27 mouse cellular contexts compared by ENCODE assay signal in the genomic region with DNA sequence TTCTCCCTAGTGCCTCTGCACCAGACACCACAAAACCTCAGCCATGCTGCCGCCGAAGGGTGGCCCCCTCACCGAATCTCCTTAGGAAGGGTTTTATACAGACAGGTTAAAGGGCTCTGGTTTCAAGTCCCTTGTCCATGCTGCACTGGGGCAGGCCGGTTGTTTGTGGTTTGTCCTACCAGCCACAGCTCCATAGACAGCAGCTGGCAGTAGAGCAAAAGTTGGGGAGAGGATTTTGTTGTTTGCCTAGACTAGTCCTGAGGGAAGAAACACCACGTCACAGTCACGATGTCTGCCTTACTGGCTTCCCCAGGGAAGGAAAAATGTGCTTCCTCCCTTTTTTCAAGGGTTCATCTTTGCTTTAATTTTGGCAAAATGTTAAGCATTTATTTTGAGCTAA. TPM values are rescaled to one million over a fixed set of nuclear protein-coding genes. Genes with fewer than 3 reads are reported as not detected.
DNase-seq lines count a peak whose midpoint lies in the region; ATAC-seq and TF ChIP-seq lines count a peak whose summit lies in the region.
"Had no signal": no experiment of that assay in that cellular context is flagged by ENCODE, and none has a peak within 500 bp of the region (broad histone marks: within the 10 kb centered on the region; RNA-seq: fewer than 3 reads in every experiment).

No protein-coding gene starts in this region.

- no peak for TF ChIP-seq CTCF in spleen, adult 2 months (IDR thresholded peaks at IDR 0.05; ENCODE audit: extremely low read depth, insufficient read depth, insufficient read length, insufficient replicate concordance)
- TF ChIP-seq CTCF in CH12.LX (conservative IDR thresholded peaks at IDR 0.05 in 1 of 2, IDR thresholded peaks at IDR 0.05 in 1 of 2; ENCODE audit: low read depth in 2 of 2, low read length in 2 of 2): no peak
- no peak for TF ChIP-seq CTCF in bone marrow macrophage, adult 2 months (IDR thresholded peaks at IDR 0.05; ENCODE audit: low read depth, low read length)

- TF ChIP-seq POLR2A in spleen, adult 2 months (IDR thresholded peaks at IDR 0.05; ENCODE audit: low read depth, low read length): no peak
- TF ChIP-seq POLR2A in CH12.LX (IDR thresholded peaks at IDR 0.05; ENCODE audit: low read depth, low read length): no peak
- TF ChIP-seq POLR2A in bone marrow macrophage, adult 2 months (IDR thresholded peaks at IDR 0.05; ENCODE audit: borderline replicate concordance, low read depth, low read length): no peak

- no peak for ATAC-seq in erythroid progenitor cell, adult 5-6 weeks (replicated peaks; ENCODE audit: low FRiP score, poor library complexity, severe bottlenecking)
- ATAC-seq: activated CD4-positive, CD25-positive, alpha-beta regulatory T cell, adult 4 months; CD4-positive, CD25-positive, alpha-beta regulatory T cell, adult 4 months; forebrain, embryonic 13.5 days; forebrain, embryonic 15.5 days; forebrain, postnatal 0 days; Patski had no signal

- TF ChIP-seq RAD21 in CH12.LX (IDR thresholded peaks at IDR 0.05; ENCODE audit: low read depth, low read length): no peak

- DNase-seq in spleen, adult 2 months (ENCODE audit: low read depth in 1 of 2, low spot score in 2 of 2): no peak
- no peak for DNase-seq in spleen, postnatal 10 days (ENCODE audit: low spot score in 2 of 2)
- no peak for DNase-seq in CH12.LX (ENCODE audit: extremely low read depth)
- no peak for DNase-seq in cerebellum, postnatal 10 days
- DNase-seq in urinary bladder, adult 2 months (ENCODE audit: low spot score): no peak
- DNase-seq: adrenal gland, adult 2 months; adrenal gland, postnatal 10 days; adrenal gland, postnatal 25 days; B cell, adult 2 months; cerebellum, adult 11-12 months; cerebellum, adult 2 months; cerebellum, adult 9-10 months; cerebellum, postnatal 14 days; cerebellum, postnatal 36 days; embryo, embryonic 11 days; forebrain, postnatal 0 days had no signal

- H3K9ac ChIP-seq in CH12.LX (ENCODE audit: insufficient read depth, low read depth): no peak overlapping the region
- H3K9ac ChIP-seq: embryonic facial prominence, embryonic 13.5 days; embryonic facial prominence, embryonic 15.5 days; forebrain, embryonic 13.5 days; forebrain, embryonic 15.5 days; forebrain, postnatal 0 days had no signal

- in situ Hi-C loops in CH12.LX (cut with MboI; ENCODE audit: low pct_ligation_motif_present, low pct_unique_long_range_greater_than_20kb, low sequenced_read_pairs): no loop called here

- H3K27ac ChIP-seq in spleen, adult 2 months (ENCODE audit: insufficient read depth, low read length): peak overlapping the region; percentile 60; the same call in 1 of the 2 replicates
- peak overlapping the region; percentile 58; the same call in 1 of the 2 replicates for H3K27ac ChIP-seq in CH12.LX (ENCODE audit: insufficient read depth, low read depth)
- peak overlapping the region; percentile 97 for H3K27ac ChIP-seq in bone marrow macrophage, adult 2 months (ENCODE audit: insufficient read depth, low read depth, low read length)
- H3K27ac ChIP-seq in macrophage: peak overlapping the region; percentile 91
- H3K27ac ChIP-seq: embryonic facial prominence, embryonic 13.5 days; embryonic facial prominence, embryonic 15.5 days; forebrain, embryonic 13.5 days; forebrain, embryonic 15.5 days had no signal

- H3K36me3 ChIP-seq in spleen, adult 2 months (ENCODE audit: control insufficient read depth, insufficient read depth, low read length): peaks cover 44% of the 10 kb centered on the region
- H3K36me3 ChIP-seq in CH12.LX (replicated peaks in 1 of 2; ENCODE audit: control insufficient read depth in 1 of 2, insufficient read depth in 1 of 2, low read length in 1 of 2) (peaks cover 58 to 83% of the 10 kb centered on the region in 2 experiments), macrophage (ENCODE audit: inconsistent target) (peaks cover 42% of the 10 kb centered on the region)

- no peak overlapping the region for H3K4me3 ChIP-seq in spleen, adult 2 months (ENCODE audit: extremely low read depth, insufficient read depth, insufficient read length)
- H3K4me3 ChIP-seq in CH12.LX (replicated peaks in 1 of 3; ENCODE audit: low read depth in 2 of 3, low read length in 2 of 3, poor library complexity in 1 of 3): no peak overlapping the region
- no peak overlapping the region for H3K4me3 ChIP-seq in bone marrow macrophage, adult 2 months (ENCODE audit: insufficient read depth, low read length)
- H3K4me3 ChIP-seq in macrophage (ENCODE audit: inconsistent target): no peak overlapping the region
- H3K4me3 ChIP-seq: embryonic facial prominence, embryonic 13.5 days; embryonic facial prominence, embryonic 15.5 days; erythroblast, embryonic 14.5 days; forebrain, embryonic 13.5 days; forebrain, embryonic 15.5 days had no signal

- dilution Hi-C loops in CH12.LX (cut with MboI; ENCODE audit: extremely low pct_ligation_motif_present, extremely low pct_unique_long_range_greater_than_20kb, low sequenced_read_pairs): no loop called here

- no peak for TF ChIP-seq EP300 in CH12.LX (IDR thresholded peaks at IDR 0.05; ENCODE audit: low read length)

- H3K9me3 ChIP-seq in CH12.LX (replicated peaks; ENCODE audit: low read length): no peaks in the 10 kb centered on the region
- H3K9me3 ChIP-seq: embryonic facial prominence, embryonic 13.5 days; embryonic facial prominence, embryonic 15.5 days; forebrain, embryonic 13.5 days; forebrain, embryonic 15.5 days had no signal

- H3K4me1 ChIP-seq in spleen, adult 2 months (ENCODE audit: control insufficient read depth, insufficient read depth, insufficient read length): peaks cover 28% of the 10 kb centered on the region; the same call in 1 of the 2 replicates
- peaks cover 41 to 79% of the 10 kb centered on the region in 2 experiments for H3K4me1 ChIP-seq in CH12.LX (ENCODE audit: control insufficient read depth in 1 of 2, insufficient read depth in 2 of 2)
- H3K4me1 ChIP-seq in bone marrow macrophage, adult 2 months (ENCODE audit: control insufficient read depth, insufficient read depth, low read length): peaks cover 52% of the 10 kb centered on the region
- H3K4me1 ChIP-seq: embryonic facial prominence, embryonic 13.5 days; embryonic facial prominence, embryonic 15.5 days; forebrain, embryonic 13.5 days; forebrain, embryonic 15.5 days had no signal

- WGBS in spleen, adult 2 months: 44% methylated on average over 6 of the region's 6 CpGs
- 62% methylated on average over 5 of the region's 6 CpGs for WGBS in macrophage (ENCODE audit: missing documents)

- no peak overlapping the region for H3K4me2 ChIP-seq in CH12.LX (ENCODE audit: insufficient read depth, low read depth, poor library complexity, severe bottlenecking)
- H3K4me2 ChIP-seq: embryonic facial prominence, embryonic 13.5 days; embryonic facial prominence, embryonic 15.5 days; forebrain, embryonic 13.5 days; forebrain, embryonic 15.5 days had no signal

- H3K79me2 ChIP-seq in CH12.LX (replicated peaks; ENCODE audit: control insufficient read depth, extremely low read depth, insufficient read depth, poor library complexity, severe bottlenecking): no peaks in the 10 kb centered on the region
- no peaks in the 10 kb centered on the region for H3K79me2 ChIP-seq in macrophage (ENCODE audit: inconsistent target)

- no peaks in the 10 kb centered on the region for H3K27me3 ChIP-seq in spleen, adult 2 months (ENCODE audit: control insufficient read depth, insufficient read depth, low read length)
- H3K27me3 ChIP-seq in CH12.LX (replicated peaks): no peaks in the 10 kb centered on the region
- H3K27me3 ChIP-seq: embryonic facial prominence, embryonic 13.5 days; embryonic facial prominence, embryonic 15.5 days; forebrain, embryonic 13.5 days; forebrain, embryonic 15.5 days; Patski had no signal

TF ChIP-seq in CH12.LX, 34 proteins besides CTCF, POLR2A, EP300 and RAD21 (continues in another document):
- TF ChIP-seq TBP (conservative IDR thresholded peaks at IDR 0.05; ENCODE audit: low read depth, low read length): no peak
- TF ChIP-seq BHLHE40 (IDR thresholded peaks at IDR 0.05; ENCODE audit: low read depth, low read length): no peak
- TF ChIP-seq MEF2A (IDR thresholded peaks at IDR 0.05; ENCODE audit: borderline replicate concordance, low read depth, low read length): no peak
- TF ChIP-seq ZKSCAN1 (IDR thresholded peaks at IDR 0.05; ENCODE audit: borderline replicate concordance, low read depth, low read length): no peak
- no peak for TF ChIP-seq ELF1 (IDR thresholded peaks at IDR 0.05; ENCODE audit: low read depth, low read length)
- TF ChIP-seq USF1 (IDR thresholded peaks at IDR 0.05; ENCODE audit: low read depth, low read length): no peak

RNA-seq across cellular contexts. Expression of gene Parp1, which starts 31.9 kb away (rescaled TPM):
- polyA plus RNA-seq in spleen, adult 2 months (2012; rRNA removed): 42.7 and 44.5 TPM in 2 replicates
- 313 and 333 TPM in 2 replicates for total RNA-seq in CH12.LX (2012; rRNA removed)
- 304 and 310 TPM in 2 replicates for total RNA-seq in CH12.LX (2014; rRNA removed)
- polyA plus RNA-seq in CH12.LX (2012; ENCODE audit: insufficient read length, low read depth): 310 and 344 TPM in 2 replicates
- 48.9 and 52.0 TPM in 2 replicates for polyA plus RNA-seq in bone marrow macrophage, adult 2 months (2012; ENCODE audit: insufficient read depth, insufficient read length, missing spikeins)
- total RNA-seq in macrophage (2018; cell fraction: chromatin; rRNA removed): 100 to 1,000 TPM in 8 of 26 experiments, 10 to 100 TPM in 18; 13.0 to 151 (median 59.1) TPM
- 10 to 100 TPM; 45.6 to 81.5 (median 63.4) TPM for total RNA-seq in macrophage (2018; cell fraction: cytosol; rRNA removed)
- total RNA-seq in macrophage (2018; cell fraction: nucleus; rRNA removed): 100 to 1,000 TPM in 1 of 26 experiments, 10 to 100 TPM in 25; 22.6 to 124 (median 45.1) TPM
- 56.6 to 110 TPM (median 59.5 TPM) in 3 replicates for polyA plus RNA-seq in macrophage (2018)
- 36.4 and 38.6 TPM in 2 replicates for total RNA-seq in erythroid progenitor cell, adult 5-6 weeks (2015; ENCODE audit: low replicate concordance)
- total RNA-seq in erythroid progenitor cell, adult 5-6 weeks (2017; ENCODE audit: low replicate concordance): 20.3 and 21.3 TPM in 2 replicates
- polyA plus RNA-seq in urinary bladder, adult 2 months (2012; rRNA removed): 43.7 and 45.7 TPM in 2 replicates

RNA-seq across cellular contexts. Expression of gene Lin9, which starts 40.4 kb away (rescaled TPM):
- 3.8 and 3.9 TPM in 2 replicates for polyA plus RNA-seq in spleen, adult 2 months (2012; rRNA removed)
- total RNA-seq in CH12.LX (2012; rRNA removed) (7.6 and 10.5 TPM in 2 replicates), CH12.LX (2014; rRNA removed) (24.5 and 24.7 TPM in 2 replicates)
- polyA plus RNA-seq in CH12.LX (2012; ENCODE audit: insufficient read length, low read depth) (13.5 and 13.7 TPM in 2 replicates), macrophage (2018) (7.8 to 13.0 TPM (median 9.6 TPM) in 3 replicates)
- polyA plus RNA-seq in bone marrow macrophage, adult 2 months (2012; ENCODE audit: insufficient read depth, insufficient read length, missing spikeins): 14.4 and 14.7 TPM in 2 replicates
- 10 to 100 TPM; 18.8 to 58.4 (median 31.6) TPM for total RNA-seq in macrophage (2018; cell fraction: chromatin; rRNA removed)
- 10 to 100 TPM in 4 of 26 experiments, 1 to 10 TPM in 22; 5.3 to 10.4 (median 8.3) TPM for total RNA-seq in macrophage (2018; cell fraction: cytosol; rRNA removed)
- 10 to 100 TPM in 24 of 26 experiments, 1 to 10 TPM in 2; 9.1 to 41.2 (median 20.7) TPM for total RNA-seq in macrophage (2018; cell fraction: nucleus; rRNA removed)
- 84.3 and 95.2 TPM in 2 replicates for total RNA-seq in erythroid progenitor cell, adult 5-6 weeks (2015; ENCODE audit: low replicate concordance)
- total RNA-seq in erythroid progenitor cell, adult 5-6 weeks (2017; ENCODE audit: low replicate concordance): 62.6 and 87.4 TPM in 2 replicates
- polyA plus RNA-seq in urinary bladder, adult 2 months (2012; rRNA removed): 3.2 and 3.3 TPM in 2 replicates
